Mouse (Mus musculus) testis, postnatal 14 days (tissue): ENCODE results near the gene Abraxas1.

Experiments used
- DNase-seq: peaks from one replicate; pipeline ENCODE4 v3.0.0; 2021; ENCODE audit warnings: low spot score

Gene Abraxas1

DNA sequence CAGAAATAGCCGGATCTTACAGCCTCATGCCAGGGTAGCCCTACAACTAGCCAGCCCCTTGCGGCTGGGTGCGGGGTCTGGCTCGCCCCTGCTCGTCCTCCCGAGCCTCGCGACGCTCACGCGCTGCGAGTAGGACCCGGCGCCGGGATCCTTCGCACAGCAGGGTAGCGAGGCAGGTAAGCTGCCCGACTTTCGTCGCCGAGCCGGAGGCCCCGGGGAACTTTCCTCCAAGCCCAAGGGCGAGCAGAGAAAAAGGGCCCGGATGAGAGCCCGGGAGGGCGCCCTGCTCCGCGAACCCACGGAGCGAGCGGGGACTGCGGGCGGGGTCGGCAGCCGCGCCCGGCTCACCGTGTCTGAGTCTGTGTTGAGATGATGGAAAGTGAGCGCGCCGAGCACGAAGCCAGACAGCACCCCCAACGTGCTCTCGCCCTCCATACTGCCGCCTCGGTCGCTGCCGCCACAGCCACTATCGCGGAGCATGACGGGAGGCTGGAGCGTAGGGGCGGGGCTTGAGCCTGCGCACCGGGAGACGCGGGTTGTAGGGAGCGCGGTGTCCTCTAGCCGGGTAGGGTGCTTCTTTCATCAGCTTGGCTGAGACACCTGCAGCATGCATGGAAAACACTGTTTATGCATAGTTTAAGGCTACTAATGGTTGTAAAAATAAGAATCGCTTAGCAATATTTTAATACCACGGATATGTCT is at the start of gene Abraxas1:
Gene Abraxas1, minus strand, starts transcription at position 483 of the 702 bp plus-strand sequence.
- DNase-seq = peak; percentile 86

DNA sequence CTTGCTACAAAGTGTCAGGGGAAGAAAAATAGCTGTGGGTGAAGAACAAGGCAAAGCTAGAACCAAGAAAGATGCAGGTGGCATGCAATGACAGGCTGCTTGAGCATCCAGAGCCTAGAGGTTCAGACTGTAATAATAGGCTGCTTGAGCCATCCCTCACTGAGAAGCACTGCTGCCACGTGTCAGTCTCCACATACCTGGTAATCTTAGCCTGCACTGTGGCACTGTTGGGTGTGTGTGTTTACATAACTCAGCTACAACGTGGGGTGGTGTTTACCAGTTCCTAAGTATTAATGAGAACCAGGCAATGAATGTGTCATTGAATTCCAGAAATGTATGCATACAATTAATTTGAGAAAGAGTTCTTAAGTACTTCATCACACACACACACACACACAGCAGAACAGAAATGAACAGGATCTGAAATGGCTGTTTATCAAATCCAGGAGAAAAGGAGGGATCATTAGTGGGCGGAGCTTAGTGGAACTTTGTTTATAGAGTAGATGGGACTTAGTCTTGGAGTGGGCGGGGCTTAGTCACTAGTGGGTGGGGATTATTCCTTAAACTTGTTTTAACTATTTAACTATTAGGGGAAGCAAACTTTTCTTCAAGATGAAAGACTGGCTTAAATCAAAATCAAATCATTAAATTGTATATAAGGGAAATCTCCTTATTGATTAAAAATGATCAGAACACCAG is 48.6 kb upstream of the Abraxas1 start:
- DNase-seq = peak; percentile 7

DNA sequence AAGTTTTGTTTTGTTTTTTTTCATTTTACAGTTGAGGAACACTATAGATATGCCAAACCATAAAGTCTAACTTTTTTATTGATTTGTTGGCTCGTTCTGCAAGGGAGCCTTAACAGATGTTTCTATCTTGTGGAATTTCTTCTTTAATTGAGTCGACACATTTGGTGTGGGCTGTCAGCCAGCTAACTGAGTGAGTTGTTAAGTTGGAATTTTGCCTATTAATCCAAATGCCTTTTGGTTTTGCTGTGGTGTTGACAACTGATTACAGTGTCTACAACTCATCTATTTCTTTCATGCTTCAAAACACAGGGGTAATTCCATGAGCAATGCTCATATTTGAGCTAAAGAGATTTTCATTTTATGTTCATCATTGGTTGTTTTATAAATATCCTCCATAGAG is 45.4 kb upstream of the Abraxas1 start:
- DNase-seq = no peak

DNA sequence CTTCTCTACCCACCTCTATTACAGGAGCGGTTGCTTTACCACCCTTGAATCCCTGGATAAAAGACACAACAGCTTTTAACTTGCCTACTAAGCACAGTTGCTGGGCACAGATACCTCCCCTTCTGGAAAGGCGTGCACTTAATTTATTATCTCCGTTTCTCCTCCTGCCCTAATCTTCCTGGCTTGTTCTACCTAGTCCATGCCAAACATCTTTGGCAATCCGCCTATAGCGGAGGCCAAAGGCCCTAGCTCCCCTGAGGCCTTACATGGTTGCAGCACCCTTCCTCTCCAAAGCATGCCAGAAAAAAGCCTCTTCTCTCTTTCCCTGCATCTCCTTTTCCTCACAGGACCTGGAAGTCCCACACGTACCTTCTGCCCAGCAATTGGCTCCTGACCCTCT is 43.7 kb upstream of the Abraxas1 start:
- no peak for DNase-seq

DNA sequence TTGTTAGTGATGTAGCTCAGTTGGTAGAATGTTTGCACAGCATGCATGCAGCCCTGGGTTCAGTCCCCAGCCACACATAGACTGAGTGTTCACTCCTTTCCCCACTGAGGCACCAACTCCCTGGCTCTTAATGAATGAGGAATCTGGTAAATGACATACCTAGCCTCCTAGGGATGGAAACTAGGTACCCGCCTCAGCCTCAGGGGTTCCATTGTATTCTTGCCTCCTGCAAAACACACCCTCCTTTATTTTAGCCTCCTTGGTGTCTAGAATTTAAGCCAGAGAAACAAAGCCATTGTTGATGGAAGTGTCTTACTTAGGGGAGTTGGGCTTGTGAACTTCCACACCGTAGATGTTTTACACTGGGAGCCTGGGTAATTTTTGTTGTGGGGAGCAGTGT is 42.3 kb upstream of the Abraxas1 start:
- no peak for DNase-seq

DNA sequence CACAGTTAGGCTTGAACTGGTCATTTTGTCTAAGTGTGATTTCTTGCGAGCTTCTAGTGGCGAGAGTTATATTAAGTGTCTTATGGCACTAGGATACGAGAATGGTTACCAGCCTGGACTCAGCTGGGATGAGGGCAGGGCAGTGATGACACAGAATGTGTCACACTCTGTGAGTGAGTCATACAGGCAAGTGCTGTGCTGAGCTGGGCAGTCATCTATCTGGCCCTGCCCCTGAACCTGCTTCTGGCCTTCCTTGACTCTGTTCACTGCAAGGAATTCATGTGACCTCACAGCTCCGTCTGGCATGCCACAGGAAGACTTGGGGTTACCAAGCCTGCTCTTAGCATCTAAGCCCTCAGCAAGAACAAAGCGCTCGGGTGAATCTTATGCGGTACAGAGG is 41.0 kb upstream of the Abraxas1 start:
- no peak for DNase-seq

DNA sequence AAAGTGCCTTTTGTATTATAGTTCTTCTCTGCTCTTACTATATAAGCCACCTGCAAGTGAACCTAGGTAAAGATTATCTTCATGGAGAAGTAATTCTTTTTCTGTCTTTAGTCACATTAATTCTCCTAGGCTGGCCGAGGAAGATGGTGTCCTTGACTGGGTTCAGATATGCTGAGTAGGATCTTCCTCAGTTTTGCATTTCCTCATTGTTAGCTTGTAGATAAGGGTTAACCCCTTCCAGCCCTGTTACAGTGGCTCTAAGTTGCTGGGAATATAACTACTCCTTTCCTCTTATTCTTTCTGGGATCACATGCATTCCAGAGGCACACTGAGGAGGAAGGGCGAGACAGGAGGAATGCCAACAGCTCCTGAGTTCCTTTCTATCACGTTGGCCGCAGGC is 40.4 kb upstream of the Abraxas1 start:
- no peak for DNase-seq

DNA sequence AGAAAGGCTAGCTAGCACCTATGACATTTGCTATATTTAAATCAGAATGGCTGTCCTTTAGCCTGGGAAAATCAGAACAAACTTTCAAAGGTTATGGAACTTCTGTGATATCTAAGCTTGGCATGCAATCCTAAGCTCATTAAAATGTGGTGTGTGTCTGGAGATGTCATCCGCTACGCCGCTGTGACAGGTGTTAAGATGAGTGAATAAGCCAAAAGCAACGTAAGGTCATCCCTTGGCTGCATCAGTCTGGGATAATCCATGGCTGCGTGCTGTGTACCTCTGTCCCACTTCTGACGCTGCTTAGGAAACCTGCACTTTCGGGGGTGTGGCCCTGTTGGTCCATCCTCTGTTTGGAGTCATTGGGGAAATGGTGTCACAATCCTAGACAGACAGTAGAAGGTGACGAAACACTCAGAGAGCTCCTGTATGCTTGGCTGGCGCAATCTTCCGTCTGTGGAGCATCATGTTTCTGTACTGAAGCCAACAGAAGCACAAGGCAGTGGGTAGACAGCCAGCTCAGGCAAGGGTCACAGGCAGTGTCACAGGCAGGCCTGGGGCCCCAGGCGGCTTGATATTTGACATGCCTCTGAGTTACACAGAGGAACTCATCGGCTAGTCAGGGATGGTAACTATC is 39.8 kb upstream of the Abraxas1 start:
- DNase-seq = no peak

DNA sequence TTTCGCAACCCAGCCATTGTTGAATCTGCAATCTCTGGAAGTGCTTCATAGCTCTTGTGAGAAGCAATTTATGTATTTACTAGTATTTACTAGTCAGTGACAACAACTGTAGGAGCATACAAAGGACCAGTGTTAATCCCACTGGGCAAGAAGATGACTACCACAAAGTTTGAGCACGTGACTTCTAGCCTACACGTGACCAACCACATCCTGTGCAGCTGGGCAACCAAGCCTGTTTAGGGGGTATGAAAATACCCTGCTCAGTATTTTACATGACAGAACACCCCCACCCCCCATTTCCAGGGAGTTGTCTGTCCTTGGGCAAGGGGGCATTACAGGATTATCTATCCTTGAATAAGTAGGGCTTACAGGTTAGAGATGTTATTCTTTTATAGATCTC is 35.8 kb upstream of the Abraxas1 start:
- no peak for DNase-seq

DNA sequence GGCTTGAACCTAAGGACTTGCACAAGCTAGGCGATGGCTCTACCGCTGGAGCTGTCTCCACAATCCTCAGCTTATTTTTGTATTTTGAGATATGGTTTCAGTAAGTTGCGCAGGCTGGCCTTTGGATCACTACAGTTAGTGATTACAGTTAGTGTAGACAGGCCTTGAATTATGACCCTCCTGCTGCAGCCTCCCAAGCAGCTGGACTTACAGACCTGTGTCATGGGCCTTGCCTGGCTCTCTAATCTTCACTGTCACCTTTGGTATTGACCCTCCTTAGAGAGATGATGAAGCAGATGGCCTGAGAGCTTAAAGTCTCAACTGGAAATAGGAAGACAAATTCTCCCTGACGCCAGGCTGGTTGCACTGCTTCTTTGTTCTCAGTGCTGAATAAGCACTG is 33.2 kb upstream of the Abraxas1 start:
- DNase-seq = no peak

DNA sequence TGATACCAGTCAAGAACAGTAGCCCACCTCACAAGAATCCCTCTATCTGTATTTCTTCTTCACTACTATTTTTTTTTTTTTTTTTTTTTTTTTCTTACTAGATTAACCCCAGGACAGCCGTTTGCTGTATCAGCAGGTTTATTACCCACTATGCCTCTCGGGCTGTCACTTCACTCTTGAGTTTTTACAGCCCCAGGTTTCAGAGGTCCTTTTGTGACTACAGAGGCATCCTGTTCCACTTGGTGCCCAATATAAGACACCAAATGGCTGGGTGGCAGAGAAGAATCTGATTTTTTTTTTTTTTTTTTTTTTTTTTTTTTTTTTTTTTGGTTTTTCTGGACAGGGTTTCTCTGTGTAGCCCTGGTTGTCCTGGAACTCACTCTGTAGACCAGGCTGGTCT is 26.4 kb upstream of the Abraxas1 start:
- no peak for DNase-seq

DNA sequence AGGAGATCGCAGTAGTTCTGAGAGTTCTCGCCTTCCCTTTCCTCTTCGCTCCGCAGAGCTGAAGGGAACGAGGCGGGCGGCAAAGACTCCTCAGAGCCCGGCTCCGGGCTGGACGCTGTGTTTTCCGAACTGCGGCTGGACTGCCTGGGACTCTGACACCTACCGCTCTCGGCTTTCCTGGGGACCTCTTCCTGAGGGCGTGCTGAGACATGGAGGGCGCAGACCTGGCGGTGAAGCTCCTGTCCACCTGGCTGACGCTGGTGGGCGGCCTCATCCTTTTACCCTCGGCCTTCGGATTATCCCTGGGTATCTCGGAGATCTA is 25.8 kb upstream of the Abraxas1 start:
- no peak for DNase-seq

DNA sequence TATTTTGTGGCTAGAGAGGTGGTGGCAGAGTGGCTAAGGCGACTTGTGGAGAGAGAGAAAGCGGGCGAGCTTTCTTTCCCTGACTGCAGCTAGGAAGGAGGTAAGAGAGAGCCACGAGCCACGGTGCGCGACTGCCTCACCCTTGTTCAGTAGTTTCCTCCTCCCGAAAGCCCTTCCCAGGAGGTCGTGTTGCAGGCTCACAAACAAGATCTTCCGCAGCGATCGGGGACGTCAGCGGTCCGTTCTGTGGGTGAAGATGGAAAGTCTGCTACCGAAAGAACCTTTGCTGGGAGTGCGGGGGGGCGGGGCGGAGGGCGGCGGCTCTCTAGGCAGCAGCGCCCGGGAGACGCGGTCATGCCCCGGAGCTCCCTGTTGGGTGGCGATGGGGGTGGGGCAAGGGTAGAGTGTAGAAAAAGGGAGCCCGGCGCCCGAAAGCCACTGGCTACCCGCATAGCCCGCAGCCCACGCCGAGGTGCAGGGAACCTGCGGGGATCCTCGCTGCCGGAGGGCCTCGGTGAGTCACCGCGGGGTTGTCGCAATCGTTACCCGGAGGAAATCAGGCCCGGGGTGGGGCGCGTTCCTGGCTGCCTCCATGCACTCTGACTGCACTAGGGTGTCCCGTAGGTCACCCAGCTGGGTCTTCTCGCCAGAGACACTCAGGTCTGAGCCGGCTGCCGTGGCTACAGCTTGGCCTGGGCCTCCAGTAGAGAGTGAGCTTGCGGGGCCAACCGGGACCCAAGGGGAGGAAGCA is 25.3 kb upstream of the Abraxas1 start:
- peak; percentile 27 for DNase-seq

DNA sequence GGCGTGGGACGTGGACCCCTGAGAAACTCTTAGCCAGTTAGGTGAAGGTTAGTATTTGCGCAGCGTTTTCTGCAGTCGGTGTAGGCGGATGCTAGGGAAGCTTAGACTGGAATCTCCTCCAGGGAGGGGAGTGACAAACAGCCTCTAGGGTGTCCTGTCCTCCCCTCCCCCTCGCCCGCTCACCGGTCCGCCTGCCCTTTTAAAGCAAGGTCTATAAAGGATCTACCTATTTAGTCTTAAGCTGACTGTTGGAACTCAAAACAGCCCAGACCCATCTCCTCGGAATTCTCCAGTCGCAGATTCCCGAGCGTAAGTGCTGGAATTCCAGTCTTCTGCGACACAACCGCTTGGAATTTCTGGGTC is 24.7 kb upstream of the Abraxas1 start, which contains the start of gene Gpat3:
Gene Gpat3, plus strand, starts transcription at position 229 of the 363 bp plus-strand sequence.
- no peak for DNase-seq

DNA sequence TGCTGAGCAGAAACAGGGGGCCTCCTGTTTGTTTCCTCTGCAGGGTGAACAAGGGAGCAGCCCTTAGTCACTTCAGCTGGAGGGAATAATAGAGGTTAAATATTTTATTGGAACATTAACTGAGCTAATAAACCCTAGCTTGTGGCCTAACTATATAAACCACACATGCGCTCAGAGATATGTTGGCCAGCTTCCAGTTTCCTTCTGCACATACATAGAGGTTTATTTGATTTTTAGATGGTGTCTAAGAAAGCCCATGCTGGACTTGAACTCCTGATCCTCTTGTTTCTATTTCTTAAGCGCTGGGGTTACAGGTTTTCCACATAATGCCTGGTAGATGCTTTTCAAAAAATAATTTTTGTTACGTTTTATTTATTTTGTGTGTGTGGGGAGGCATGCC is 23.7 kb upstream of the Abraxas1 start:
- no peak for DNase-seq

DNA sequence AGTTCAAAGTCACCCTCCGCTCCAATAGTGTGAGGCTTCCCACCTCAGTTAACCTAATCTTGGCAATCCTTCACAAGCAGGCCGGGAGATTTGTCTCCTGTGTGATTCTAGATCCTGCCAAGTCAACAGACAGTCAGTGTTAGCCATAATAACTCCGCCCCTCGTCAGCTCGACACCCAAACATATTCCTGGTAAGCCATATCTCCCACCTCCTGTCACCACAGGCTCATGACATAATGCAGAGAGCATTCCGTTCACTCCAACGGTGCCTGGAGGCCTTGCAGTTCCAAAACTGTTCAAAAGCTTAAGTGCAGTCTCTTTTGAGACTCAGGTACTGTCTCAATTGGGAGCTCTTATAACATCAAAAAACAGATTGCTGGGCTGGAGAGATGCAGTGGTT is 17.1 kb upstream of the Abraxas1 start:
- DNase-seq = no peak

DNA sequence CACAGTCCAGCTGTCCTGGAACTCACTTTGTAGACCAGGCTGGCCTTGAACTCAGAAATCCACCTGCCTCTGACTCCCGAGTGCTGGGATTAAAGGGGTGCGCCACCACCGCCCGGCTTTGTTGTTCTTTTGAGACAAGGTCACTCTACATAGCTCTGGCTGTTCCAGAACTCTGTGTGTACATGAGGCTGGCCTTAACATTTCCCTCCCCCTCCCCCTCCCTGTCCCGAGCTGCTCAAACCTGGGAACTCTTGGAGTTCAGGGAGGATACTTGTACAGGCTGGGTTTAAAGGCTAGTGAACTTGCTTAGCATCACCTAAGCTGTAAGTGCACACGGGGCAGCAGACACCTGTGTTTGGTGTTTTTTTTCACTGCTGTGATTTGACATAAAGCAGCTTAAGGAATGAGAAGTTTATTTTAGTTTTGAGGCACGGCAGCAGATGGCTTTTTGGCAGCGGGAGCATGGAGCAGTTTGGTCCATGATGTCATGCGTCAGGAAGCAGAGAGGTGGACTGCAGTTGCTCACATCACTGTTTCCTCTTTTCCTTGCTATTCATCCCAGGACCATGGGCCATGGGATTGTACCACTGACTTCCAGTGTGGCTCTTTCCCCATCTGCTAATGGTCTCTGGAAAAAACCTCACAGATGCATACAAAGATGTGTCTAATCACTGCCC is 15.2 kb upstream of the Abraxas1 start:
- DNase-seq = no peak

DNA sequence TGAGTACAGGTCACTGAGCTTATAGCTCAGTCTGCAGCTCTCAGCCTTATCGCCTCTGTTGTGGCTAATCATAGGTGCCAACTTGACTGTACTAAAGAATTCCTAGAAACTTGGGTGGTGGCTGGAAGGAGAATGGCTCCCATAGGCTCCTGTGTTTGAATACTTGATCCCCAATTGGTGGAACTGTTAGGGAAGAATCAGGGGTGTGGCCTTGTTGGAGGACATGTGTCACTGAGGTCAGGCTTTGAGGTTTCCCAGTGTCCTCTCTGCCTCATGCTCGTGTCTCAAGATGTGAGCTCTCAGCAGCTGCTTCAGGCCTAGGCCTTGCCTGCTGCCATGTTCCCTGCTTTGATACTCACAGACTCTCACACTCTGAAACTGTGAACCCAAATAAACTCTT is 13.1 kb upstream of the Abraxas1 start:
- no peak for DNase-seq

DNA sequence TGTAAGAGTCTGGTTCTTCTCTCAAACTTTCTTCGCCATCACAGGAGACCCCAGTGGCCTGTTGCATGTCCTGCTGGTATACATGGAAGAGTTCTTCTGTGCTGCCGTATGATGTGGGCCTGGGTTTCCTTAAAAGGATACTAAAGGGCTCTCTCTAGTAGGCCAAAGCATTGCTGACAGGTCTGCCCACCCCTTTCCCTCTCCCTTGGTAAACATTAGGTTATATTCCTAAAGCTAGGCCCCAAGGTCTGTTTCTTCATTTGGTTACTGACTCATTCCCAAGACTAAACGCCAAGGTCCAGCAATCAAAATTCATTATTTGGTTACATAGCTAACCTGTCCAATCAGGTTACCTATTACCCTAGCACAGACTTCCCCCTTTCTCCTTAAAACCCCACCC is 11.9 kb upstream of the Abraxas1 start:
- DNase-seq = no peak

DNA sequence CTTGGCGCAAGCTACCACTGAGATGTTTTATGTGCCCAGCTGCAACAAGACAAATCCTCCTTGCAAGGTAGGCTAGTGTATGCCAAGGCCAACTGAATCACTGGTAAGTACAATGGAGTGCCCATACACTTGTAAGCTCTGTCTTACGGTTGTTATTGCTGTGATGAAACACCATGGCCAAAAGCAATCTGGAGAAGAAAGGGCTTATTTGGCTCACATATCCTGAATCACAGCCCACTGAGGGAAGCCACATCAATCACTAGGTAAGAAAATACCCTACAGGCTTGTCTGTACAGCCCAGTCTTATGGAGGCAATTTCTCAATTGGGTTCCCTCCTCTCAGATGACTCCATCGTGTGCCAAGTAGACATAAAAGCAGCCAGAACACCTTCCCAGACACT is 7.9 kb upstream of the Abraxas1 start:
- no peak for DNase-seq

DNA sequence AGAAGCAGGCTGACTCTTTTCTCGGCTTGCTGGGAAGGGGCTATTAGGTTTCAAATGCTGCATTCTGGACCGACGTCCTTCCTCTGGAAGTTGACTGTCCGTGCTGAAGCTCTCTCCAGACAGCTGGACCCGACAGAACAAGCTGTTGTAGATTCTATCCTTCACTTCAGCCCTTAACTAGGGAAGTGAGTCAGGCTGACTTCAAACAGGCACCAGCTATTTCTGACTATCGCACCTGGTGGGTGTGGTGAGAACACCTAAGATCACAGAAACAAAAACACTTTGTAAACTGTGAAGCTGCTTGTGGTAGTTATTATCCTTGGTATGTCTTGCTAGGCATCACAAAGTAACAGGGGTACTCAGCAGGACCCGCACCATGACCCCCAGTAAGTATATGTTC is 5.8 kb upstream of the Abraxas1 start:
- no peak for DNase-seq

DNA sequence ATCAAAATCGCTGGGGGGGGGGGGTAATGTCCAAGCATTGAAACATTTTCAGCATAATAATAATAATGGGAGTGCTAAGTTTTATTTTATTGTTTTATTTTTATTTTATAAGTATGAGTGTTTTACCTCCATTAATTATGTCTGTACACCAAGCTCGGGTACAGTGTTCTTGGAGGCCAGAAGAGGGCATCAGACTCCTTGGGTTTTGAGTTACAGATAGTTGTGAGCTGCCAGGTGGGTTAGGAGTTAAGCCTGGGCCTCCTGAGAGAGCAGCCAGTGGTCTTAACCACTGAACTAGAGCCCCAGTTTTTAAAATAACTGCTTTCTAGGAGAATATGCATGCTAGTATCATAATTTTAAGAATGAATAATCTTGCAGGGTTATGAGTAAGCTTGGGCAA is 5.2 kb upstream of the Abraxas1 start:
- no peak for DNase-seq
